Mouse (Mus musculus) adipocyte (in vitro differentiated cells): ENCODE results near the gene Fam102b.

Experiments used
- DNase-seq: peaks from one replicate; pipeline ENCODE4 v3.0.0-alpha.2; 2016; ENCODE audit warnings: low spot score

Gene Fam102b

DNA sequence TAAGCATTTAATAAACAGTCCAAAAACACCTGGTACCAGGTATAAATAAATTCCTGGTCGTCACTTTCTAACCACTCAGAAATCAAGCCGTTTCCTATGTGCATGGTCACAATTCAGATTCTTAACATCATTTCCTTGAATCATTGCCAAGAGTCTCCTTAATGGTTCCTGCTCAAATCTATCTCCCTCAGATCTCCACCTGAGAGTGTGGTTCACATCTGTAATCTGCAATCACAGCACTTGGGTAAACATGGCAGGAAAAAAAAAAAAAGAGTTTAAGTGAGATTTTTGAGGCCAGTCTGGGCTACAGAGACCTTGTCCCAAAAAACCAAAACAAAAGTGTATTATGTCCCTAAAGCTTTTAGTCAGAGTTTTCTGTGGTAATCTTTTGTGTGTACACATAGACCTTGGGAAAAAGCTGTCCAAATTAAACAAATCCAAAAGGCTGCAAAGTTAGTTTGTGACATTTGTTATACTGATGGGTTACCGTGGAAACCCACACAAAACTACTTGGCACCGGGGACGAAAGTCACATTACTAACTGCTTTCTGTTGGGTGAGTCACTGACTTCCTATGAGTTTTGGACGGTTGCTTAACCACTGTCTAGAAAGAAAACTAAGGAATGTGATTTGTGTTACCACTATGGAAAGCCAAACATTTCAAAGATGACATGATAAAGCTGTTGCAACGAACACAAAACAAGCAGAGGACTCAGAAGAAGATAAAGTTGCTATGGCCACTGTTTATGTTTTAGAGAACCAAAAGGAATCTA, 16.7 kb downstream of the Fam102b start:
- peak; percentile 93 for DNase-seq

DNA sequence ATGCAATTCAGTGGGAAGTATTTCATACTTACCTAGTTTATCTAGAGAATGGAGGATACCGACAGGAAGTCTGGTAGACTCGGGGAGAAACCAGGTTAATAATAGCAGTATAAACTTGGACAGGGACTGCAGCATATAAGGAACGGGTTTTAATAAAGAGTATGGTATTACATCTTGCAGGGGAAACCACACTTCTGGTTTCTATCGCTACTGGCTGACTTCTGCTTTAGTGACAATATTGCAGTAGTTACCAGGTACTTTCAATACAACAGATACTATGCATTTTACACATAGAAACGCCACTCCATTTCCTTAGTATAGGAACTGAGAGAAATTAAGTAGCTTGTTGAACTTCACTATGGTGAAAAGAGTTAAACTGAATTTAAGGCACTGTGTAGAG, 19.2 kb downstream of the Fam102b start:
- DNase-seq = no peak

DNA sequence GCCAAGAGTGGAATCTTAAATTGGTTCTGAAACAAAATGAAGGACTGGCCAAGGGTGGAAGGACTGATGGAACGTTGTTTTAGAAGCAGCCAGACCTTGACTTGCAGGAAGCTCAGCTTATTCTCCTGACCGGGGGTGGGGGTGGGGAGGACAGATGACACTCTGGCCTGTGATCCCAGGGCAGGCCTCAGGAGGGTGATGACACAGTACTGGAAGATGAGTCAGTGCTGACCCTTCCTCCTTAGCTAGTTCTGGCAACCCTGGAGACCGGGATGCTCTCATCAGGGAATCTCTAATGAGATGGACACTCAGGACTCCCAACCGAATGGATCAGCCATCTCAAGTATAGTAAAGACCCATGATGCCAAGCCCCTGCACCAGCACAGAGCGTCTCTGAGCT, 21.6 kb downstream of the Fam102b start:
- DNase-seq = no peak

DNA sequence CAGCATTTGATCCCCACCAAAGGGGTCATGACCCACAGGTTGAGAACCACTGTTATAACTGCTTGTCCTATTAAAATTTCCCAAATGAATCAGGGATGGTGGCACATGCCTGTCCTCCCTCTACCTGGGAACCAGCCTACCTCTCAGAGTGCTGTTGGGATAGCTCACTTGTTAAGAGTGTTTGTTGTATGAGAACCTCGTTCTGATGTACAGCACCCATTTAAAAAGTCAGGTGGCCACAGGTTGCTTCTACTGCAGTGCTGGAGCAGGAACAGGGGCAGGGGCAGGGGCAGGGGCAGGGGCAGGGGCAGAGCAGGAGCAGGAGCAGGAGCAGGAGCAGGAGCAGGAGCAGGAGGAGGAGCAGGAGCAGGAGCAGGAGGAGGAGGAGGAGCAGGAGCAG, 28.2 kb downstream of the Fam102b start:
- DNase-seq = no peak

DNA sequence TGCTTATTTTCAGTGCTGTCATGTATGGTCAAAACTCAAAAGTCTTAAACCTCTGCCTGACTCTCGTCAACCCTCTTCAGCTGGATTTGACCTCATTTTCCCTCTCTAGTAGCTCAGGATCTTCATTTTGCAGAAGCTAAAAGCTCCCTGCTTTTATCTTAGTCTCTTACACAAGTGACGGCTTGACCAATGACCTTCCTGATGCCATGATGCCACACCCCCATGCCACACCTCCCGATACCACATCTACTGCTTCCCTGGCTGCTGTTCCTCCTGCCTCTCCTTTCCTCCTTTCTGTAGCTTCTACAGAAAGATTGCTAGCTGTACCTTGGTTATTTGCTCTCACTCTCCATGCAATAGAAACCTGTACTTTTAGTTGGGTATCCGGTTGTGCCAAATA, 29.6 kb downstream of the Fam102b start:
- DNase-seq = no peak

DNA sequence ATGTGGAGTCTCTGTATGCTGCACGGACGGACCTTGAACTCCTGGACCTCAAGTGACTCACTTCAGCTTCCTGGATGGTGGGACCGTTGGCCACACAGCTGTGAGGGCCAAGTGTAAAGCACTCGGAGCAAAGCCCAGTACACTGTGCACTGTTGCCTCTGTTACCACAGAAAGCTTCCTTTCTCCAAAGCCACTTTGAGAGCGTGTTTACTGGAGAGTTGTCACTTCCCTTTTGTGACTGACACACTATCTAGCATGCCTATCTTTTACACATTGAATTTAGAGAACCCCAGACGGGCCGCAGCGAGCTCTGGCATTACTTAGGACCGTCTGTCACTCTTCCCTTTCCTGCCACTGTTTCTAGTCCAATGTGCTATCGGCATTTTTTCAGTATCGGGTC, 30.1 kb downstream of the Fam102b start:
- no peak for DNase-seq

DNA sequence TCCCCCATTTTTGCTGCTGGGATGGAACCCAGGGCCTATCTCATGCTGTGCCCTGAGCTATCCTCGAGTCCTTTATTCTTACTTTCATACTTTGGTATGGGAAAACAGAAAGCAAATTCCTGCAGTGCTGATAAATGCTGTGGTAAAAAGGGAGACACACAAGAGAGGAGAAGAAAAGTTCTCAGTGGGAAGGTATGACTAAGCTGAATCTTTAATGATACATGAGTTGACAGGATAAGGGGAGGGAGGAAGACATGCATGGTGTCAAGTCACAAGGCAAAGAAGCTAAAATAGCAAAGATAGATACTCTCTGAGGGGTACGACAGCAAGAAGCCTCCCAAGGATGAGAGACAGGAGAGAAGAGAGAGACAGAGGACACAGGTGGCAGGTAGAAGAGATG, 32.0 kb downstream of the Fam102b start:
- DNase-seq = no peak

DNA sequence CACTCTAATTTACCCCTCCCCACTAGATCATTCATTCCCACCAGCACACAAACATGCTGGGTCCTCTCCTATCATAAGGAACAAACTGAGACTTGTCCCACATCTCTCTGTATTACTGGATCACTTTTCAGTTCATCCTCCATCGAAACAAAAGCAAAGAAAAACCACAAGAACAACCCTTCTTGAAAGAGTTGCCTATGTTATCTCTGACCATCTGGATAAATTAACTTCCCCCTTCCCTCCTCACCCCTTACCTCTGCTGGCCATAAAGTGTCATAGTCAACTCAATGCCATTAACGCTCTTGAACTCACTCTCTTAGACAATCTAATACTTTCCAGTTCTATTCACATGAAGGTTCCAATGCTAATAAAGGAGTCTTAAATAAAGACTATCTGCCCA, 32.9 kb downstream of the Fam102b start:
- no peak for DNase-seq

DNA sequence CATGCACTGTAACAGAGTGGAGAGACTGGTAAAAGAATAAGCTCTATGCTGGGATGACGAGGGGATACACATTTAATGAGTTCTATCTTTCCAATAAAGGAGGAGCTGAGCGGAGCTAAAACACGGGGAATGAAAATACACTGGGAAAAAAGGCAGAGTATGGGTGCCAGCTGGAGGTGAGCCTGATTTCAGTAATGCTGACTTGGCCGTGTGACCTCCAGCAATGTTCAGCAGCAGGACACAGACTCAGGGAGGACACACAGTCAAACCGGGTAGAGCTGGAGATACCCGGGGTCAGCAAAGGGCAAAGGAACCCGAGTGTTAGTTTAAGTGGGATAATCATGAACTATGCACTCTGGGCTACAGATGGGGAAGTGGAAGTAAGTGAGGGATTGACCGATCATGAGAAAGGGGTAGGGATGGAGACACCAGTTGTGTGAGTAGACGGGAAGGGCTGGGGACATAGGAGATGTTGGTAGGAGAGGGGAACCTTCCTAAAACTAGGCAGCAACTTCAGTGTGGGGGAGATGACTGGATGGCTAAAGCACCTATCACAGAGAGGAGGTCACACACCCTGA, 37.3 kb downstream of the Fam102b start:
- DNase-seq = peak; percentile 35

DNA sequence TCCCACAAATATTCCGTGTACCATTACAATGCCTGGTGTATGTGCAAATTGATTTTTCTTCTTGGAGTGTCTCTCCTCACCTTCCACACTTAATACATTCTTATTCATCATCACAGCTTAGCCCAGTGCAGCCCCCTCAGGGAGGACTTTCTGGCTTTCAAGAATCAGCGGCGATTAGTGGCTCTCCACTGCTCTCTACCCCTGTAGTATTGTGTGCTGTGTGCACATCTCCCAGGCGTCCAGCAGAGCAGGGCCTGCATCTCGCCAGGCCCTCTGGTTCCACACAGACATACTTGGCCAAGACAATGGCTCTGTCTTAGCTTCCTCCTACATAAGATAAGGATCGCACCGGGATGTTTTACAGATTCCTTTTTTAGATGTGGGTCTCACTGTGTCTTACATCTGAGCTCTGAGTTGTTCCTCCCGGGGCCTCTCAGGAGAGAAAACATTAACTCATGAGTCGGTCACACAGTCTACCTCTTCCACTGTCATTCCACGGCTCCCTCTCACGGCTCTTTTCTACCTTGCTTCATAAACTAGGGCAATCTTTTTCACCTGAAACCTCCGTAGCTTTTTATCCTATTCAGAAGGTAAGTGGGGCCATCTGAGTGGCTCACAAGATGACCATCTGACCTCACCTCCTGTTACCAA, 40.3 kb downstream of the Fam102b start:
- no peak for DNase-seq

DNA sequence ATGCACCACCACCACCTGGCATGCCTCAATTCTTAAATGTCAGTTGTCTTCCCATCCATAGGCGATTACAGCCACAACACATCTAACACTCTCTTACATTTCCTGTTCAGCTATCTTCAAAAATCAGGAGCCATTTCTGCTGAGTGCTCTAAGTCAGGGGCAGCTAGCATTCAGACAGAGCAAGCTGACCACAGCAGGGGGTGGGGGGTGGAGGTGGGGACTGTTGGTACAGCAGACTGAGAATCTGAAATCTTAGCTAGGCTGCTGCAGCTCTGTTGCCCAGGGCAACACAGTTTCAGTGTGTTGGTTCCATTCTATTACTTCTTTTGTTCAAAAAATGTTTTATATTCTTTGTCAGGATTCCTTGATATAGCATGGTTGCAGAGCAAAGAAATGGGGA, 40.9 kb downstream of the Fam102b start:
- no peak for DNase-seq

DNA sequence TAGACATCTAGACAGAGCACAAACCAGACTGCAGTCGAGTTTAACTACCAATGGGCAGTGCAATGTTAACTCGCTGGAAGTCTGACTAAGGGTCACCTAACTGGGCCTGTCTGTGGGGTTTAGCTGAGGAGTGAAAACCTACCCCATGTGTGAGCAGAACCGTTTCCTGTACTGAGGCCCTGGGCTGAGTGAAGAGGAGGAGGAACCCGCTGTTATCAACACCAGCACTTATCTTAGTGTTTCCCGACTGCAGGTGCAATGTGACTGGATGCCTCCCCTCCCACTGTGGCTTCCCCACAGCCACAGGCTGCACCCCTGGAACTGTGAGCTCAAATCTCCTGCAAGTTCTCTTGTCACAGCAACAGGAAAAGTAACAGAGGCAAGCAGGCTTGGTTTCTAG, 43.4 kb downstream of the Fam102b start:
- no peak for DNase-seq

DNA sequence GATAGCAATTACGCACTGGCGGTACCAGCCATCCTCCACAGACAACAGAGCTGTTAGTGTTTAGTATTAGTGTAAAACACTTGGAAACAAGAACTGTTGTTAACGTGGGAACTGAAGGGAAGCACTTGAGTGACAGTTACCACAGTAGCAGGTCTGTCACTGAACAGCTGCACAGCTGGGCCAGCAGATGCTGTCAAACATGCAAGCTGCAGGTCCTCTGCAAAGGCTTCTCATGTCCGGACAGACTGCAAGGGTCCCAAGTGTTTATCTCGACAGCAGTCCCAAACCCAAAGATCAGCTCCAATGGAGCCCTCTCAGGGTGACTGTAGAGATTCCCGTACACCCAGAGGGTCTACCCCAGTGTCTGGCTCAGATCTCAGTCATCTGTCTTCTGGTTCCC, 45.5 kb downstream of the Fam102b start:
- DNase-seq = no peak

DNA sequence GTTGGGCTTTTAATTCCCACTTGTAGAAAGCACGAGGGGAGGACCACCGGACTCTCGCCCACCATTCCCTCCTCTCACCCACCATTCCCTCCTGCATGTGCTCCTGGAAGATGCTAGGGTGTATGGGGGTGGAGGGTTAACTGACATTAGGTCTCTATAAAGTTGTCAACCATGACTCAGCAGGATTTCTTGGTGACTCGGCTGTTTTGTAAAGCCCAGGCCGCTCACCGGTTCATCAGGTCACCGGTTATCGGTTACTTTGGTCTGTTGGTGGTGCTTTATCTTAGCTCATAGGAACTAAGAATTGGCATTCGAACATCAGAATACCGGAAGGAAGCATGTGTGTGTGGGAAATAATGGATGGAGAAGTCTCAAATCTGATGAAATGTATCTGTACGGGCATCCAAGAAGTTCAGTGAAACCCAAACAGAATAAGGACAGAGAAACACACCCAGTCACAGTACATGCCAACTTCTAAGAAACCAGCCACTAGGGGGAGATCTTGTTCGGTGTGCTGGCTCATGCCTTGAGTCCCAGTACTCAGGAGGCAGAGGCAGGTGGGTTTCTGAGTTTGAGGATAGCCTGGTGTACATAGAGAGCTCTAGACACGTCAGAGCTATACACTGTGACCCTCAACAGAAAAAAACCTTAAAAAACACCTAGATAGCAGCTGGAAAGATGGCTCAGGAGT, 49.9 kb downstream of the Fam102b start:
- DNase-seq = peak; percentile 66

DNA sequence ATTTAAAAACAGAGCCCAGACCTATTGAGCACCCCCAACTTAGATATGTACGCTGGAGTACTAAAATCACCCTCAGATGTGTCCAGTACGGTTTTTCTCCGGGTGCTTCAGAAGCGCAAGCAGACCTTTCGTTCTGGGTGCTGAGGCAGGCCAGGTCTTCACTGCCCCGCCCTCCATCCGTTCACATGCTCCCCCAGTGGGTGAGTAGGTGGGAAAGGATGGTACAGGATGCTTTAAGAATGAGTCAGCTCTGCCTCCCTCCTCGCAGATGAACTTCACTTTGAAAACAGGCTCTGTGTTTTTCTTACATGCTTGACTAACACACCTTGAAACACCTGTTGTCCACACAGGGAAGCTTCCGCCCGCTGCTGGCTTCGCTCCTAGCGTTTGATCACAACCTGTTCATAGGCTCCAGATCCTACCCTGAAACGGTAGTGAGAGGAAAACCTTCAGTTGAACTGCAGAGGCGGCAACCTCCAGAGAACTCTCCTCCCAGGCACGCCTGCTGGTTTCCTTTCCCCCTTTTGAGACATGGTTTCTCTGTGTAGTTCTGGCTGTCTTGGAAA, 52.4 kb downstream of the Fam102b start:
- DNase-seq = no peak

DNA sequence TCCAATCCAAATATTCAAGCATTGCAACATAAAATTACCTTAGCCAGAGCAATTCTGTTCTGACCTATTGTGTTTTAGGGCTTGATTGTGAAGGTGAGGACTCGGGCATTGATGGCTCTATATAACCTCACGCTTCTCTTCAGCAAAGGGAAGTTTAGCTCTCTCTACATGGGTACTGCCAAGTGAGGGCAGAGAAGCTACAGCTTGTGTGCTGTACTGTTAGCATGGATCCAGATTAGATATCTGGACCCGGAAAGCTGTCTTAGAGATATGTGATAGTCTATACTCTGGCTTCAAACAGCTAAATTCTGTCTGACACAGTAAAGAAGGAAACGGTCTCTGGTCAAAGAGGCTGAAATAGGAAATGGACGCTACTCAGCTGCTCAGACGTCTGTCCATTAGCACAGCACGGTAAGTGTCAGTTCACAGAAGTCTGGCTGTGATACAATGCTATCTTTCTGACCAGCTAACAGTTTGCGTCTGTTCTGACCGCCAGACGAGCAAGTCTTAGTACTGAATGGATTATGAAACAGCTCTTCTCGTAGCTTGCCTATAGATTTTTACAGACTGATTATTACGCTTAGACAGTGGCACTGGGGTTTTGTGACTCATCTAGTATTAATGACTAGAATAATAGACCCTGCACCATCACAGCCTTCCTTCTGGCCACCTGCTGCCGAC, 53.3 kb downstream of the Fam102b start:
- no peak for DNase-seq

DNA sequence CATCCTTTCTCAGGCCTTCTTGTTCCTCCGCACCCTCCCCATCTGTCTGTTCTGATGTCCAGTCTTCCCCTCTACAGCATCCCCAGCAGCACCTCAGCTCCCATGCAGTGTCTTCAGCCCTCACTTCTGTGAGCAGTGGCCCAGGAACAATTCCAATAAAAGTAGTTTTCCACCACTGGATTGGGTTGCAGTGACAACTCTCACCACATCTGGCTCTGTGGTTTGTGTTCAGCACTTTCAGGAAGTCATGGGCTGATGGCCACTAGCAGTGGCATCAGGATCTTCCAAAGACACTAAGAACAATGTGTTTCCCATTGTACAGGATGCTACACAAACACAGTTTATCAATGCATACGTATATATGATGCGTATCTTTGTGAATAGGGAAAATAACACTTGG, 61.4 kb downstream of the Fam102b start:
- no peak for DNase-seq

DNA sequence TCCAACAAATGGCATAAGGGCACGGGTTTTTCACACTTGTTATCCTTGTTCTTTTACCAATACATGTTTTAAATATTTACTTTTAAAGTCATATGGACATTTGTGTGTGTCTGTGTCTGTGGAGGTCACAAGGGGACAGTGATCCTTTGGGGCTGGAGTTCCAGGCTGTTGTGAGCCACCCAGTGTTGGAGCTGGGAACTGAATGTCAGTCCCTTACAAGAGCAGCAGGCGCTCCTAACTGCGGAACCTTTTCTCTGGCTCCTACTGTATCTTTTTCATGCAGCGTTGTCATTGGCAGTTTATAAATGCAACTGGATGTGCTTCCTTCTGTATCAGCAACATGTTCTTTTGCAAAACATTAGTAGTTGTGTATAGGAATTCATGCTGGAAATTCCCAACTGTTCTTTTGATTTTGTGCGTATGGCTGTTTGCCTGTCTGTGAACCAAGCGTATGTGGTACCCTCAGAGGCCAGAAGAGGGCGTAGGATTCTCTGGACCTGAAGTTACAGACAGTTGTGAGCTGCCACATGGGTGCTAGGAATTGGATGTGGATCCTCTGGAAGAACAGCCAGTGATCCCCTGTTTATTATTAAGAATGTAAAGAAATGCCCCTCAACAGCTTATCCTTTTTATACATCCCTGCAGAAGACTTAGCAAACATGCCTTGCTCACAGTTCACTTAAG, 62.9 kb downstream of the Fam102b start:
- peak; percentile 53 for DNase-seq

DNA sequence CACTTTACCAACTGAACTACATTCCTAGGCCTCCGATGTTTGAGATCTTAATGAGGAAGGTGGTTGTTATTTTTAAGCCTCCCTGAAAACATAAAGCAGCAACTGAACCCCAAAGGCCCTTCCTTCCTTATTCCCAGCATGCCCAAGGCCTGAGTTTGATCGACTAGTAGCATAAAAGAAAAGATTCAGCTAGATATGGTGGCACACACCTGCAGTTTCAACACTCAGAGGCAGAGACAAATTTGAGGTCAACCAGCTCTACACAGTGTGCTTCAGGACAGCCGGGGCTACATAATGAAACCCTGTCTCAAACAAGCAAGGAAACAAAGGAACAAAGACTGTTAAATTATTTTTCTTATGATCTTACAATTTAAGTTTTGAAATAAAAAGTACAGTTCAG, 63.6 kb downstream of the Fam102b start:
- no peak for DNase-seq

DNA sequence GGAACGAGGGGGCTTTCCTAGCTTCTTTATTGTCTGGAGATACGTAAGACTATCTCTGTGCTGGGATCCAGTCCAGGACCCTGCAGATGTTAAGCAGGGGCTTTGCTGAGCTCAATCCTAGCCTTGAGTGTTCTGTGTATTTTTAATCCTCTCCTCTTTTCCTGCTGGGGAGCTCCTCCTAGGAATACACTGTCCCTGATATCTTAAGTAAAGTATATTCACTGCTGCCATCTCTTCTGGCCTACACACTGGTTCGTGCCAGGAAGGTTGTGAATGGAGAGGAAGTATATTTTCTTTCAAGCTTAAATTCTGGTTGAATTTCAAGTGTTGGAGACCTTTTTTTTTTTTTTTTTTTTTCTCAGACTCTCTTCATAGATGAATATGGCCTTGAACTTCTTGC, 64.1 kb downstream of the Fam102b start:
- DNase-seq = no peak

DNA sequence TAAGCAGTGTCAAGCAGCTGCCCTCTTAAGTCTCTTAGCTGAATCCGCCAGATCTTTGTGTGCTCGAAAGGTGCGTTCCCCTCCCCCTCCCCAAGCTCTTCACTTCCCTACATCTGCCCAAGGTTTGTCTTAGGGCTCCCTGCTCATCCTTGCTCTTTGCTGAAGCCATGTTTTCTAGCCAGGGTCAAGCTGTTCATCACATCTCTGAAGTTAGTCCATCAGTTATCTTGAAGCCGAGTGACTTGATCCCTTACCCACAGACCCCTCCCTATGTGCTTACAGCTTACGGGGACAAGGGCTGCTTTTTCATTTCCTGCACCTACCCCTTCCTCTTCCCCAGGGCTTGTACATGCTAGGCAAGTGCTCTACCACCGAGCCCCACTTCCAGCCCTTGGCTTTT, 65.8 kb downstream of the Fam102b start:
- DNase-seq = no peak

DNA sequence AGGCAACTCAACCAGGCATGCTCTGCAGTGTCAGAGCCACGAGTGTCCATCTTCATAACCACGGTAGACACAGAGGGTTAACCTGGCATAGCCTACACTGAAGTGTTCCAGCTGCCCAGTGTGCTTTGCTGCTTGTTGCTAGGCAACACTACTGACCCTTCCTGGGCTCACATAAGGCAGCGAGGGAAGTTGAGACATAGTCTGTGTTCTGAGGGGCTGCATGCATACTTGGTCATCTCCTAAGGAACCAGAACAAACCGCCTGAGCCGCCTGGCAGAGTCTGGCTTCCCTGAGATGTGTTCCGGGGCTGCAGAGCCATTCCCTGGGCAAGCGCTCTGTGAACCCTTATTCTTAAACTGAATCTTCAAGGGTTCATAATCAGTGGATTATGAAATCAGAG, 66.2 kb downstream of the Fam102b start:
- DNase-seq = no peak
